Mouse (Mus musculus): ENCODE measurements around the gene Ttll8. TPM values are rescaled to one million over a fixed set of nuclear protein-coding genes. Genes with fewer than 3 reads are reported as not detected.

Gene Ttll8
- total RNA-seq, 2 experiments from 2014 or later, result not detected

- intact Hi-C loops (cut with DNase I), result no loop called here
- Histone ChIP-seq H3K4me3 (no peak overlapping the region), H3K27ac (no peak overlapping the region)
- no peak for TF ChIP-seq CTCF (IDR thresholded peaks at IDR 0.05)
- DNase-seq, result no peak
Measured at GRCm38 (mm10) chr15:88916366-88916765, 37.9 kb downstream of the Ttll8 start.

- no peak for TF ChIP-seq CTCF (IDR thresholded peaks at IDR 0.05)
- intact Hi-C loops (cut with DNase I), result no loop called here
- Histone ChIP-seq H3K27ac (no peak overlapping the region), H3K4me3 (no peak overlapping the region)
- DNase-seq, result no peak
Measured at GRCm38 (mm10) chr15:88915046-88915445, 39.2 kb downstream of the Ttll8 start.

GRCm38 (mm10) chr15:88906347-88906746, 47.9 kb downstream of the Ttll8 start:
- H3K4me3 ChIP-seq, result no peak overlapping the region
- intact Hi-C loops (cut with DNase I), result no loop called here
- TF ChIP-seq CTCF (IDR thresholded peaks at IDR 0.05), result no peak
- no peak overlapping the region for H3K27ac ChIP-seq
- no peak for DNase-seq

- intact Hi-C loops (cut with DNase I), result no loop called here
- Histone ChIP-seq H3K4me3 (no peak overlapping the region), H3K27ac (no peak overlapping the region)
- no peak for TF ChIP-seq CTCF (IDR thresholded peaks at IDR 0.05)
- DNase-seq, result no peak
Measured at GRCm38 (mm10) chr15:88904056-88904811, 50.0 kb downstream of the Ttll8 start.

GRCm38 (mm10) chr15:88903086-88903485, 51.1 kb downstream of the Ttll8 start:
- intact Hi-C loops (cut with DNase I), result no loop called here
- TF ChIP-seq CTCF (IDR thresholded peaks at IDR 0.05), result no peak
- no peak for DNase-seq
- Histone ChIP-seq H3K4me3 (no peak overlapping the region), H3K27ac (no peak overlapping the region)

- no peak overlapping the region for H3K4me3 ChIP-seq
- TF ChIP-seq CTCF (IDR thresholded peaks at IDR 0.05), result no peak
- DNase-seq, result no peak
- intact Hi-C loops (cut with DNase I), result no loop called here
- H3K27ac ChIP-seq, result no peak overlapping the region
Measured at GRCm38 (mm10) chr15:88902200-88902875, 51.9 kb downstream of the Ttll8 start.

- DNase-seq, result no peak
- intact Hi-C loops (cut with DNase I), result no loop called here
- TF ChIP-seq CTCF (IDR thresholded peaks at IDR 0.05), result no peak
- no peak overlapping the region for H3K27ac ChIP-seq
- no peak overlapping the region for H3K4me3 ChIP-seq
Measured at GRCm38 (mm10) chr15:88896341-88896980, 57.8 kb downstream of the Ttll8 start.

- TF ChIP-seq CTCF (IDR thresholded peaks at IDR 0.05), result no peak
- DNase-seq, result no peak
- intact Hi-C loops (cut with DNase I), result no loop called here
- H3K4me3 ChIP-seq, result no peak overlapping the region
- no peak overlapping the region for H3K27ac ChIP-seq
Measured at GRCm38 (mm10) chr15:88895891-88896290, 58.3 kb downstream of the Ttll8 start.

GRCm38 (mm10) chr15:88895119-88895518, 59.1 kb downstream of the Ttll8 start:
- TF ChIP-seq CTCF (IDR thresholded peaks at IDR 0.05), result no peak
- H3K27ac ChIP-seq, result no peak overlapping the region
- no peak overlapping the region for H3K4me3 ChIP-seq
- intact Hi-C loops (cut with DNase I), result no loop called here
- DNase-seq, result no peak

GRCm38 (mm10) chr15:88892876-88893275, 61.3 kb downstream of the Ttll8 start:
- Histone ChIP-seq H3K4me3 (no peak overlapping the region), H3K27ac (no peak overlapping the region)
- DNase-seq, result no peak
- TF ChIP-seq CTCF (IDR thresholded peaks at IDR 0.05), result no peak
- intact Hi-C loops (cut with DNase I), result no loop called here

- intact Hi-C loops (cut with DNase I), result no loop called here
Measured at GRCm38 (mm10) chr15:88892252-88892651, 62.0 kb downstream of the Ttll8 start.

GRCm38 (mm10) chr15:88891676-88892040, 62.6 kb downstream of the Ttll8 start:
- H3K27ac ChIP-seq, result no peak overlapping the region
- intact Hi-C loops (cut with DNase I), result no loop called here
- peak overlapping the region; percentile 71; the same call in 1 of the 2 replicates for H3K4me3 ChIP-seq
- no peak for DNase-seq
- no peak for TF ChIP-seq CTCF (IDR thresholded peaks at IDR 0.05)

More at GRCm38 (mm10) chr15:88892252-88892651, 62.0 kb downstream of the Ttll8 start:
- no peak for DNase-seq
- TF ChIP-seq CTCF (IDR thresholded peaks at IDR 0.05), result no peak
- Histone ChIP-seq H3K27ac (no peak overlapping the region), H3K4me3 (no peak overlapping the region)
